Mouse (Mus musculus): ENCODE data around the gene Nucb1. TPM values are rescaled to one million over a fixed set of nuclear protein-coding genes. Genes with fewer than 3 reads are reported as not detected.

Nucb1 gene
- polyA plus RNA-seq, 1 experiment: 135 TPM

- H3K79me2 ChIP-seq (ENCODE audit: control insufficient read depth, insufficient read depth): peaks cover 54% of the 10 kb centered on the region
- H3K27me3 ChIP-seq (ENCODE audit: control insufficient read depth, insufficient read depth, insufficient read length): no peaks in the 10 kb centered on the region
- peaks cover 37% of the 10 kb centered on the region for H3K36me3 ChIP-seq (ENCODE audit: control insufficient read depth, insufficient read depth)
- TF ChIP-seq USF1 (IDR thresholded peaks at IDR 0.05; ENCODE audit: low read depth) (no peak), SRF (IDR thresholded peaks at IDR 0.05; ENCODE audit: control insufficient read depth, insufficient read length, low read depth) (no peak), E2F4 (IDR thresholded peaks at IDR 0.05; ENCODE audit: insufficient read depth) (no peak), MYOD1 (IDR thresholded peaks at IDR 0.05; ENCODE audit: control insufficient read depth in 1 of 3, insufficient read length in 2 of 3, low read depth in 2 of 3) (no peak), TCF12 (IDR thresholded peaks at IDR 0.05; ENCODE audit: insufficient read depth, poor library complexity, severe bottlenecking) (no peak), MAX (IDR thresholded peaks at IDR 0.05; ENCODE audit: low read depth) (no peak), TCF3 (IDR thresholded peaks at IDR 0.05; ENCODE audit: insufficient read length, low read depth) (no peak)
- H3ac ChIP-seq (ENCODE audit: control insufficient read depth, insufficient read length): no peak overlapping the region
- peak overlapping the region; percentile 31 for H3K4me2 ChIP-seq (ENCODE audit: low read depth)
- no peak overlapping the region for H3K4me3 ChIP-seq
Measured at GRCm38 (mm10) chr7:45462325-45462724, 47.9 kb downstream of the Nucb1 start.

- TF ChIP-seq POLR2A (IDR thresholded peaks at IDR 0.05; ENCODE audit: insufficient read length, low read depth) (no peak), REST (IDR thresholded peaks at IDR 0.05; ENCODE audit: insufficient read depth, insufficient read length) (no peak), CEBPB (IDR thresholded peaks at IDR 0.05; ENCODE audit: insufficient read depth, poor library complexity, severe bottlenecking) (no peak), MYOD1 (IDR thresholded peaks at IDR 0.05; ENCODE audit: control insufficient read depth in 1 of 3, insufficient read length in 2 of 3, low read depth in 2 of 3) (no peak), SRF (IDR thresholded peaks at IDR 0.05; ENCODE audit: control insufficient read depth, insufficient read length, low read depth) (no peak), USF1 (IDR thresholded peaks at IDR 0.05; ENCODE audit: low read depth) (no peak), MAX (IDR thresholded peaks at IDR 0.05; ENCODE audit: low read depth) (no peak), MYOG (IDR thresholded peaks at IDR 0.05; ENCODE audit: control insufficient read depth in 1 of 3, insufficient read depth in 1 of 3, insufficient read length in 2 of 3, low read depth in 2 of 3) (no peak), TCF12 (IDR thresholded peaks at IDR 0.05; ENCODE audit: insufficient read depth, poor library complexity, severe bottlenecking) (no peak), E2F4 (IDR thresholded peaks at IDR 0.05; ENCODE audit: insufficient read depth) (no peak), TCF3 (IDR thresholded peaks at IDR 0.05; ENCODE audit: insufficient read length, low read depth) (no peak), POLR2AphosphoS2 (IDR thresholded peaks at IDR 0.05; ENCODE audit: insufficient read length, low read depth) (no peak)
Measured at GRCm38 (mm10) chr7:45461781-45462180, 48.4 kb downstream of the Nucb1 start.

GRCm38 (mm10) chr7:45461326-45461725, 48.9 kb downstream of the Nucb1 start:
- TF ChIP-seq MYOD1 (IDR thresholded peaks at IDR 0.05; ENCODE audit: control insufficient read depth in 1 of 3, insufficient read length in 2 of 3, low read depth in 2 of 3) (peak in 2 of 3 experiments; percentile 37 to 54), MYOG (IDR thresholded peaks at IDR 0.05; ENCODE audit: control insufficient read depth in 1 of 3, insufficient read depth in 1 of 3, insufficient read length in 2 of 3, low read depth in 2 of 3) (peak in 2 of 3 experiments; percentile 26 to 56), USF1 (IDR thresholded peaks at IDR 0.05; ENCODE audit: low read depth) (no peak)
- Histone ChIP-seq H3K36me3 (ENCODE audit: control insufficient read depth, insufficient read depth) (peaks cover 40% of the 10 kb centered on the region), H3ac (ENCODE audit: control insufficient read depth, insufficient read length) (no peak overlapping the region), H3K79me2 (ENCODE audit: control insufficient read depth, insufficient read depth) (peaks cover 57% of the 10 kb centered on the region), H3K27me3 (ENCODE audit: control insufficient read depth, insufficient read depth, insufficient read length) (no peaks in the 10 kb centered on the region), H3K4me2 (ENCODE audit: low read depth) (peak overlapping the region; percentile 100), H3K4me3 (peak overlapping the region; percentile 99)

More at GRCm38 (mm10) chr7:45461781-45462180, 48.4 kb downstream of the Nucb1 start:
- H3K79me2 ChIP-seq (ENCODE audit: control insufficient read depth, insufficient read depth): peaks cover 57% of the 10 kb centered on the region
- peak overlapping the region; percentile 99 for H3K4me3 ChIP-seq
- no peaks in the 10 kb centered on the region for H3K27me3 ChIP-seq (ENCODE audit: control insufficient read depth, insufficient read depth, insufficient read length)
- peak overlapping the region; percentile 65 for H3K4me2 ChIP-seq (ENCODE audit: low read depth)
- H3ac ChIP-seq (ENCODE audit: control insufficient read depth, insufficient read length): no peak overlapping the region
- H3K36me3 ChIP-seq (ENCODE audit: control insufficient read depth, insufficient read depth): peaks cover 40% of the 10 kb centered on the region

- Histone ChIP-seq H3K4me3 (peak overlapping the region; percentile 99), H3K36me3 (ENCODE audit: control insufficient read depth, insufficient read depth) (peaks cover 40% of the 10 kb centered on the region), H3K79me2 (ENCODE audit: control insufficient read depth, insufficient read depth) (peaks cover 52% of the 10 kb centered on the region), H3K4me2 (ENCODE audit: low read depth) (peak overlapping the region; percentile 100), H3K27me3 (ENCODE audit: control insufficient read depth, insufficient read depth, insufficient read length) (no peaks in the 10 kb centered on the region), H3ac (ENCODE audit: control insufficient read depth, insufficient read length) (no peak overlapping the region)
- peak; percentile 78 for TF ChIP-seq POLR2A (IDR thresholded peaks at IDR 0.05; ENCODE audit: insufficient read length, low read depth)
- TF ChIP-seq MYOG (IDR thresholded peaks at IDR 0.05; ENCODE audit: control insufficient read depth in 1 of 3, insufficient read depth in 1 of 3, insufficient read length in 2 of 3, low read depth in 2 of 3): peak in 2 of 3 experiments; percentile 77 to 94
- peak; percentile 40 for TF ChIP-seq TCF3 (IDR thresholded peaks at IDR 0.05; ENCODE audit: insufficient read length, low read depth)
- TF ChIP-seq REST (IDR thresholded peaks at IDR 0.05; ENCODE audit: insufficient read depth, insufficient read length): no peak
- peak; percentile 51 for TF ChIP-seq SRF (IDR thresholded peaks at IDR 0.05; ENCODE audit: control insufficient read depth, insufficient read length, low read depth)
- no peak for TF ChIP-seq USF1 (IDR thresholded peaks at IDR 0.05; ENCODE audit: low read depth)
- peak; percentile 91 for TF ChIP-seq POLR2AphosphoS2 (IDR thresholded peaks at IDR 0.05; ENCODE audit: insufficient read length, low read depth)
- no peak for TF ChIP-seq CEBPB (IDR thresholded peaks at IDR 0.05; ENCODE audit: insufficient read depth, poor library complexity, severe bottlenecking)
- no peak for TF ChIP-seq MAX (IDR thresholded peaks at IDR 0.05; ENCODE audit: low read depth)
- peak in 2 of 3 experiments; percentile 91 to 96 for TF ChIP-seq MYOD1 (IDR thresholded peaks at IDR 0.05; ENCODE audit: control insufficient read depth in 1 of 3, insufficient read length in 2 of 3, low read depth in 2 of 3)
- TF ChIP-seq TCF12 (IDR thresholded peaks at IDR 0.05; ENCODE audit: insufficient read depth, poor library complexity, severe bottlenecking): peak; percentile 69
- TF ChIP-seq E2F4 (IDR thresholded peaks at IDR 0.05; ENCODE audit: insufficient read depth): no peak
Measured at GRCm38 (mm10) chr7:45460860-45461314, 49.3 kb downstream of the Nucb1 start.

GRCm38 (mm10) chr7:45460377-45460776, 49.8 kb downstream of the Nucb1 start:
- TF ChIP-seq TCF3 (IDR thresholded peaks at IDR 0.05; ENCODE audit: insufficient read length, low read depth) (no peak), SRF (IDR thresholded peaks at IDR 0.05; ENCODE audit: control insufficient read depth, insufficient read length, low read depth) (no peak), MYOG (IDR thresholded peaks at IDR 0.05; ENCODE audit: control insufficient read depth in 1 of 3, insufficient read depth in 1 of 3, insufficient read length in 2 of 3, low read depth in 2 of 3) (no peak), E2F4 (IDR thresholded peaks at IDR 0.05; ENCODE audit: insufficient read depth) (no peak), REST (IDR thresholded peaks at IDR 0.05; ENCODE audit: insufficient read depth, insufficient read length) (no peak), MAX (IDR thresholded peaks at IDR 0.05; ENCODE audit: low read depth) (no peak), POLR2AphosphoS2 (IDR thresholded peaks at IDR 0.05; ENCODE audit: insufficient read length, low read depth) (no peak), TCF12 (IDR thresholded peaks at IDR 0.05; ENCODE audit: insufficient read depth, poor library complexity, severe bottlenecking) (no peak), USF1 (IDR thresholded peaks at IDR 0.05; ENCODE audit: low read depth) (no peak), POLR2A (IDR thresholded peaks at IDR 0.05; ENCODE audit: insufficient read length, low read depth) (no peak), CEBPB (IDR thresholded peaks at IDR 0.05; ENCODE audit: insufficient read depth, poor library complexity, severe bottlenecking) (no peak), MYOD1 (IDR thresholded peaks at IDR 0.05; ENCODE audit: control insufficient read depth in 1 of 3, insufficient read length in 2 of 3, low read depth in 2 of 3) (no peak)
- peak overlapping the region; percentile 99 for H3K4me3 ChIP-seq
- H3ac ChIP-seq (ENCODE audit: control insufficient read depth, insufficient read length): peak overlapping the region; percentile 61
- H3K27me3 ChIP-seq (ENCODE audit: control insufficient read depth, insufficient read depth, insufficient read length): no peaks in the 10 kb centered on the region
- H3K79me2 ChIP-seq (ENCODE audit: control insufficient read depth, insufficient read depth): peaks cover 47% of the 10 kb centered on the region
- peak overlapping the region; percentile 100 for H3K4me2 ChIP-seq (ENCODE audit: low read depth)
- peaks cover 40% of the 10 kb centered on the region for H3K36me3 ChIP-seq (ENCODE audit: control insufficient read depth, insufficient read depth)
